Mouse (Mus musculus) stomach, postnatal 0 days (tissue): Measurements from ENCODE around the gene Rimbp3.

ENCODE experiments used
- CTCF ChIP-seq: IDR thresholded peaks from 2 replicates; pipeline ENCODE4 v1.5.1; 2016; ENCODE audit warnings: antibody characterized with exemption, low read depth, mild to moderate bottlenecking, moderate library complexity
- EP300 ChIP-seq: optimal IDR thresholded peaks from 2 replicates; pipeline ENCODE3; 2016; ENCODE audit warnings: antibody characterized with exemption

DNA sequence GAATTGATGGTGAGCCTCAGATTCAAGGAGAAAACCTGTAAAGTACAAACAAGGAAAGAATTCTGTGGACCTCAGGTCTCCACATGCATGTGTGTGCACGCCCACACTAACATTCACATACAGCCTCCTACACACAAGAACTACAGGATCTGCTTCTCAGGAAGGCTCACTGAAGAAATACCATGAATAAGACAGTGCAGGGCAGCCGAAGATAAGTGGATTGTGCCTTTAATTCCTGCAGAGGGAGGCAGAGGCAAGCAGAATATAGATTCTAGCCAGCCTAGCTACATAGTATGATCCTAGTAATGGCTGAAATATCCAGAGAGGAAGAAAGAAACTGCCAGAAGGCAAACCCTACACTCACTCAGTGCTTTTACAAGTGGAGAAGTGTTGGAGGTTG, 6.4 kb upstream of the Rimbp3 start:
- TF ChIP-seq EP300 (no peak), CTCF (peak; percentile 80)
